Mouse (Mus musculus) cerebellum, postnatal 14 days (tissue): ENCODE data around the gene Pnpla6.

ENCODE experiments used
- DNase-seq, 2 experiments: peaks; one replicate each; pipeline ENCODE4 v3.0.0; 2021; ENCODE audit warnings: mixed read lengths in 2 of 2

Gene Pnpla6

GRCm38 (mm10) chr8:3507979-3508754 lies 7.0 kb upstream of the Pnpla6 start:
- no peak for DNase-seq

GRCm38 (mm10) chr8:3514681-3515247 lies 420 bp upstream of the Pnpla6 start:
- DNase-seq: peak; percentile 36 to 39

DNA sequence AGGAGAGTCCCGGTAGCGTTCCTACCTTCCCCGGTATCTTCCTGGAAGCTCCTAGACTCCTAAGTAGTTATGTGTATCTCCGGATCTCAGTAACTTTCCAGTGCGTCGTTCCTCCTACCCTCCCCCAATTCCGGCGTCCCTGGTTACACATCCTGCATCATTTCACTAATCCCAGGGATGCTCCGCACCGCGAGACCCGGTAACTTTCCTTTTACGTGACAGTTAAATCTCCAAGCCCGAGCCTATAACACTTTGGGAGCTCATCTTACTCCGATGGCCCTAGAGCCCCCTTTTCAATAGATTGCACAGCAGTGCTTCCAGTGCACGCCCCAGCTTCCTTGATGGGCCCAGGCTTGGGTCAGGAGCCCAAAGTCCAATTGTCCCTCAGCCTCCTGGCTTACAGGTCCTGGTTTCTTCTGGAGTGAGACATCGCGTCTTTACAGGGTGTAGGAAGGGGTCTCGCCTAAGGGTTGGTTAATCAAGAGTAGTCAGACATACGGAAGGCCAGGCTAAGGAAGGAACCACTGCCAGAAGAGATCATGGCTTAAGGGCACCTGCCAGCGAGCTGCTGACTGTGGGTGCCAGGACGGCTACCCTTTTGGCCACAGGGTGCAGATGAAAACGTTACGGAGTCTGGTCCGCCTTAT lies 710 bp downstream of the Pnpla6 start:
- DNase-seq: peak; percentile 52 to 59

DNA sequence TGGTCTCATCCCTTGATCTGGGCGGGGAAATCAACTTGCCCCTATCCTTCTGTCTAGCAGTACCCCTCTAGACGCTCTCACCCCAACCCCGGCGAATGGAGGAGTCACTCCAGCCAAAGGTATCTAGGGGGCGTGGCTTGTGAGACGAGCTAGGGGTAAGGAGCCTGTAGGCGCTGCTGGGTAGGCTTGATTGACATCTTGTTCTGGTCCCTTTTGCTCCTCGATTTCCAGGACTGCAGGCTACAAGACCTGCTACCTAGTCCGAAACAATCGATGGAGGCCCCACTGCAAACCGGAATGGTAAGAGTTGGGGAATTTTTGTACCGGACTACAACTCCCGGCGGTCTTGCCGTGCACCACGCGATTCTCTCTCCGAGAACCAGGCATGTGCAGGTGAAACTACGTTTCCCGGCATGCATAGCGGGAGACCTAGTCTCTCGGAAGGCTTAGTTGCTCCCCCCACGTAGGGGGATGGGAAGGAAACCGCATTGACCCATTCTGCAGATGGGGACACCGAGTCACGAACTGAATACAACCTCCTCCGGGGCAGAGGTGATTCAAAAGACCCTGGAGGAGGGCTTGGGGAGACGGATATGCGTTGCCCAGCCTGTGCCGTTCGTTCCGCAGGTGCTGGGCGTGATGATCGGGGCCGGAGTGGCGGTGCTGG lies 1.4 kb downstream of the Pnpla6 start:
- peak; percentile 97 to 98 for DNase-seq

- DNase-seq: peak in 1 of 2 experiments; percentile 65
Measured at GRCm38 (mm10) chr8:3517117-3517495, 1.9 kb downstream of the Pnpla6 start.

GRCm38 (mm10) chr8:3522007-3522697 lies 7.0 kb downstream of the Pnpla6 start:
- DNase-seq: no peak

GRCm38 (mm10) chr8:3530816-3531215 lies 15.6 kb downstream of the Pnpla6 start:
- no peak for DNase-seq

DNA sequence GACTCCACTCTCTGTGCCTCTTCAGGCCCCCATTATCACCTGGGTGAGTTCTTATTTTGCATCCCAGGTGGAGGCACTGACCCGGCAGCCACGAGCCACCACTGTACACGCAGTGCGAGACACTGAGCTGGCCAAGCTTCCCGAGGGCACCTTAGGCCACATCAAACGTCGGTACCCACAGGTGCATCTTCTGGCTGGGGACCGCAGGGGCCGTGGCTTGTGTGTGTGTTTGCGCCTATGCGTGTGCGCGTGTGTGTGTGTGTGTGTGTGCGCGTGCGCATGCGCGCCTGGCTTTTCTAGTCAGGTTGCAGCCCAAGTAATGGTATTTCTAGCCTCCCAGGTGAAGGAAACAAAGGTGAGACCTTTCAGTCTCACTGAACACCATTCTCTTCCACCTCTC lies 16.8 kb downstream of the Pnpla6 start:
- no peak for DNase-seq

GRCm38 (mm10) chr8:3536053-3536841 lies 21.1 kb downstream of the Pnpla6 start:
- DNase-seq: no peak

- no peak for DNase-seq
Measured at GRCm38 (mm10) chr8:3536940-3537339, 21.8 kb downstream of the Pnpla6 start.

GRCm38 (mm10) chr8:3537666-3538065 lies 22.5 kb downstream of the Pnpla6 start:
- no peak for DNase-seq

DNA sequence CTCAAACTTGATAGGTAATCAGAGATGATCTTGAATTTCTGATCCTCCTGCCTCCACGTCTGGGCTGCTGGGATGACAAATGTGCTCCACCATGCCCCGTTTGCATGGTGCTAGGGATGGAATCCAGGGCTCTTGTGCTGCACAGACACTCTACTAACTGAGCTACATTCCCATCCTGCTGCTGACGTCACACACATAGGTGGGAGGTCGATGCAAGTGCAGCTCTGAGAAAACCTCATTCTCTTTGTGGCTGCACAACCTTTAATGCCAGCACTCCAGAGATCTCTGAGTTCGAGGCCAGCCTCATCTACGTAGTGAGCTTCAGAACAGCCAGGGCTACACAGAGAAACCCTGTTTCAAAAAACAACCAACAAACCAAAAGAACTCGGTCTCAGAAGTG lies 24.0 kb downstream of the Pnpla6 start:
- DNase-seq: no peak

DNA sequence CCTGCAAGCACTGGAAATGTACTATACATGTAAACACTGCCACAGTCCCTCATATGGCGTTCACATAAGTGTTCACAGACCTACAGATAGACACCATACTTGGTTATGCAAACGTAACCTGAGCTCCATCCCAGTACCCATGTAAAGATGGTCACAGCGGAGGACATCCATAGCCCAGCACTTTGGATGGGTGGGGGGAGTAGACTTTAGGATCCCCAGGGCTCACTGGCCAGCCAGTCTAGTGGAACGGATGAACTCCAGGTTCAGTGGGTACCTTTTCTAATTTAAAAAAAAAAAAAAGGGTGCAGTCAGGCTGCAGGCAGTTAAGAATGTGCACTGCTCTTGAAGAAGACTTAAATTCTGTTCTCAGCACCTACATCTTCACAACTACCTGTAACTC lies 24.9 kb downstream of the Pnpla6 start:
- DNase-seq: no peak

GRCm38 (mm10) chr8:3546511-3546910 lies 31.3 kb downstream of the Pnpla6 start:
- no peak for DNase-seq

DNA sequence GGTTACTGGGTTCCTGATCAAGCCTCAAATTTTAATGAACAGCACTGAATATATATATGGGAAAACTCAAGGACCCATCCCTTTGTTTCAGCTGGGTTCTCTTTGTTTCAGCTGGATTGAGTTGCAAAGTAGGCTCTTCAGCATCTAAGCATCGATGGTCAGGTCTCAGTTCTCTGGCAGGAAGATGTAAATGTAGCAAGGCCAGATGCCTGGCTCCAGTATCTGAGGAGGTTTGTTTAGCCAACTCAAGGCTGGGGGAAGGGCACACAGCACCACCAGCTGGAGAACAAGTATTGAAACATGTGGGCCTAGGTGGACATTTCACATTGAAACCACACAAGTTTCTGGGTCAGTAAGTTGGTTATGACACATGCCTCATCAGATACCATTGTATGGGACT lies 37.1 kb downstream of the Pnpla6 start:
- no peak for DNase-seq

GRCm38 (mm10) chr8:3556114-3556513 lies 40.9 kb downstream of the Pnpla6 start:
- DNase-seq: no peak

- no peak for DNase-seq
Measured at GRCm38 (mm10) chr8:3567641-3568371, 52.6 kb downstream of the Pnpla6 start, which contains the start of gene C330021F23Rik. Gene C330021F23Rik, plus strand, starts transcription at chr8:3567990.

DNA sequence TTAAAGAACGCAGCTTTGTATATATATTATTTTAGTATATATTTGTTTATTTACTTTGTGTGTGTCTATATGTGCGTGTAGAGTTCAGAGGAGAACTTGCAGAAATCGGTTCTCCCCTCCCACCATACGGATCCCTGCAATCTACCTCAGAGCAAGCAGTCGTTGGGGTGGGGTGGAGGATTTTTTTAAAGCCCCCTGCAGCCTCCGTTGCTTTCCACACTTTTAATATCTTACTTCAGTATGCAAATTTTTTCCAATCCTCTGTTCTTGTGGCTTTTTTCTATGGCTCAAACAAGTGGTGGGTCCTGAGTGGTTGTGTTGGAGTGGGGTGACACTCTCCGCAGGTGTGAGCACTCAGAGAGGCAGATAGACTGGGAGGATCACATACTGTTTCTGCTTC lies 53.2 kb downstream of the Pnpla6 start:
- no peak for DNase-seq

GRCm38 (mm10) chr8:3569784-3570183 lies 54.6 kb downstream of the Pnpla6 start:
- no peak for DNase-seq

DNA sequence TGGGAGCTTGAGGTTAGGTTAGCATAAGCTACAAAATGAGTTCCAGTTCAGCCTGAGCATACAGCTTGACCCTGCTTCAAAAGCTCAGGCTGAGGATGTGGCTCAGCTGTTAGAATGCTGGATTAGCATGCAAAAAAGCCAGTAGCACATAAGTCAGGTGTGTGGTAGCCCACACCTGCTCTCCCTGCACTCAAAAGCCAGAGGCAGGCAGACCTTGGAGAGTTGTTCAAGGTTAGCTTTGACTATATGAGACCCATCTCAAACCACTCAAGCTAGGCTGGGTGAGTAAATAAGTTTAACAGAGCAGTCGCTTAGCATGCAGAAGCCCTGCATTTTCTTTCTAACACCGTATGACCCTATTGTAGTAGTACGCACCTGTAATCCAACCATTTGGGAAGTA lies 59.4 kb downstream of the Pnpla6 start:
- DNase-seq: no peak

- DNase-seq: no peak
Measured at GRCm38 (mm10) chr8:3576211-3576960, 61.2 kb downstream of the Pnpla6 start.
